Mouse (Mus musculus) splenic B cell, adult 2 months (primary cell): Measurements from ENCODE around the gene Dhrs7c.

ENCODE experiments used
- DNase-seq: peaks from one replicate; pipeline ENCODE4 v3.0.0-alpha.2; 2011; ENCODE audit warnings: low read depth, low spot score
- H3K27me3 ChIP-seq: 2 replicates; pipeline ENCODE4 v1.6.1; 2012; ENCODE audit warnings: mild to moderate bottlenecking, low read length, moderate library complexity, mixed read lengths; ENCODE audit not compliant: control insufficient read depth, poor library complexity, insufficient read depth, severe bottlenecking
- H3K36me3 ChIP-seq: 2 replicates; pipeline ENCODE4 v1.6.1; 2012; ENCODE audit warnings: mild to moderate bottlenecking, low read length, moderate library complexity, mixed read lengths; ENCODE audit not compliant: control insufficient read depth, poor library complexity, insufficient read depth, severe bottlenecking

The Dhrs7c gene

GRCm38 (mm10) chr11:67820221-67820620 is 22.2 kb downstream of the Dhrs7c start:
- Histone ChIP-seq H3K36me3 (no peaks in the 10 kb centered on the region), H3K27me3 (no peaks in the 10 kb centered on the region)
- DNase-seq, result no peak

GRCm38 (mm10) chr11:67821560-67821959 is 23.6 kb downstream of the Dhrs7c start:
- DNase-seq, result no peak
- H3K27me3 ChIP-seq, result no peaks in the 10 kb centered on the region
- no peaks in the 10 kb centered on the region for H3K36me3 ChIP-seq

GRCm38 (mm10) chr11:67828360-67829059 is 30.5 kb downstream of the Dhrs7c start:
- Histone ChIP-seq H3K36me3 (no peaks in the 10 kb centered on the region), H3K27me3 (no peaks in the 10 kb centered on the region)
- no peak for DNase-seq

DNA sequence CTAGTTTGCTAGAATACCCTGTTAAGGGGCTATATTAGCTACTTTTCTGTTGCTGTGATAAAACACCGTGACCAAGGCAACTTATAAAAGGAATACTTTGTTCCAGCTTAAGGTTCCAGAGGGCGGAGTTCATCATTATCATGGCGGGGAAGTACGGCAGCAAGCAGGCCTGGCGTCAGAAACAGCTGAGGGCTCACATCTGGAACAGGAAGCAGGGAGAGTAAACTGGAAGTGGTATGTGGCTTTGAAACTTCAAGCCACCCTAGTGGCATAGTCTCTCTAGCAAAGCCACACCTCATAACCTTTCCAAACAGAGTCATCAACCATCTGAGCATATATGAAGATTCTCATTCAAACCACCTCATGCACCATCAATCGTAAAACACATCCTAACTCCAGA is 31.5 kb downstream of the Dhrs7c start:
- H3K36me3 ChIP-seq, result no peaks in the 10 kb centered on the region
- no peaks in the 10 kb centered on the region for H3K27me3 ChIP-seq
- no peak for DNase-seq

- H3K36me3 ChIP-seq, result no peaks in the 10 kb centered on the region
- no peaks in the 10 kb centered on the region for H3K27me3 ChIP-seq
- no peak for DNase-seq
Measured at GRCm38 (mm10) chr11:67831820-67832219, 33.8 kb downstream of the Dhrs7c start.

DNA sequence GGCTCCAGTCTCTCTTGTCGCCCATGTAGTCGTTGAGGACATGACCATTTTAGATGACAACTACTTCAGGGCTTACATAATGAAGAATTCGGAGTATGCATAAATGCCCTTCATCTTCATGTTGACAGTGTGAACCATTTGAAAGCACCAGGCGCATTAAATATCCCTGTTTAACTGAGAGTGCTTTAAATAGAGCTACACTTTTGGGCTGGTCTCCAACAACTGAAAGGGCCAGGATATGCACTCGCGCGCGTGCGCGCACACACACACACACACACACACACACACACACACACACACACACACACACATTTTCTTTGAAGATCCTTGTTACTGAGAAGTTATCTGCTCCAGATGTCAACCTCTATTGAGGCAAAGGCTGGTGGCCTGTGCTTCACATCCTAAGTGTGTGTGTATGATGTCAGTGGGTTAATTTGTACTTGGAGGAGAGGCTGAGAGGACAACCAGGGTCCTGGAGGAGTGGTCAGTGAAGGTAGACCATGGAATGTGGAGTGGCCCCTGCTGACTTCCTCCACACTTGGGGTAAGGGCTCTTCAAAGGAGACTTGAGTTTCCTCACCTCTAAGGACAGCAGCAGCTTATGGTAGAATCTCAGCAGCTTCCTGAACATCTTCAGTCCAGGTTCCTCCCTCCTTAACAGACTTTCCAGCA is 37.6 kb downstream of the Dhrs7c start:
- Histone ChIP-seq H3K36me3 (no peaks in the 10 kb centered on the region), H3K27me3 (no peaks in the 10 kb centered on the region)
- DNase-seq, result no peak

DNA sequence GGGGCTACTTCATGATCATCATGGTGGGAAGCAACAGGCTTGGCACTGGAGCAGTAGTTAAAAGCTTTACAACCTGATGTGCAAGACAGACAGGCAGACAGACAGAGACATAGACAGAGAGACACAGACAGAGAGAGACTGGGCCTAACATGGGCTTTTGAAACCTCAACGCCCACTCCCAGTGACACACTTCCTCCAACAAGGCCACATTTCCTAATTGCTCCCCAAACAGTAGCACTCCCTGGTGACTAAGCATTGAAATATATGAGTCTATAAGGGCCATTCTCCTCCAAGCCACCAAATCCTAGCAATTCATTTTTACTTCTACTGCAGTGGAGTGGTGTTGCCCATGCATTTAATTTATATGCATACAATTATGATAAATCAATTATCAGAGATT is 41.8 kb downstream of the Dhrs7c start:
- Histone ChIP-seq H3K27me3 (no peaks in the 10 kb centered on the region), H3K36me3 (no peaks in the 10 kb centered on the region)
- DNase-seq, result no peak

GRCm38 (mm10) chr11:67845193-67845592 is 47.2 kb downstream of the Dhrs7c start:
- DNase-seq, result no peak
- Histone ChIP-seq H3K36me3 (no peaks in the 10 kb centered on the region), H3K27me3 (no peaks in the 10 kb centered on the region)

- DNase-seq, result no peak
- H3K36me3 ChIP-seq, result no peaks in the 10 kb centered on the region
- no peaks in the 10 kb centered on the region for H3K27me3 ChIP-seq
Measured at GRCm38 (mm10) chr11:67851770-67852169, 53.8 kb downstream of the Dhrs7c start.

DNA sequence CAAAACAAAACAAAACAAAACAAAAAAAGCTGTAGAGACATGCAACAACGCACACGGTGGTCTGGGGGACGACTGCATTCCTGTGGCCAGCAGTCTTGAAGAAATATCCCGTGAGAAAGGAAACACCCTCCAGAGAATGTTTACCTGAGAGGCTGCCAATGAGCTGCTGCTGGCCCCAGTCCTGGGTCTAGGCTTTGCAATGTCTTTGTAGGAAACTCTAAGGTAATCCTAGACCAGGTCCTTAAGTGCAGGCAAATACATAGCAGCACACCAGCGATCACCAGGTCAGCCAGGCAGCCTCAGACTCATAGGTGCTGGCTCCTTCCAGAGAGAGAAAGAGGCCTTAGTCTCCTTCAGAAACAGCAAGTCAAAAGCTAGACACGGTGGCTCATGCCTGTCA is 56.0 kb downstream of the Dhrs7c start:
- no peak for DNase-seq
- no peaks in the 10 kb centered on the region for H3K27me3 ChIP-seq
- no peaks in the 10 kb centered on the region for H3K36me3 ChIP-seq

- Histone ChIP-seq H3K36me3 (no peaks in the 10 kb centered on the region), H3K27me3 (no peaks in the 10 kb centered on the region)
- DNase-seq, result peak; percentile 6
Measured at GRCm38 (mm10) chr11:67855035-67855434, 57.0 kb downstream of the Dhrs7c start.

GRCm38 (mm10) chr11:67858518-67858917 is 60.5 kb downstream of the Dhrs7c start:
- H3K27me3 ChIP-seq, result no peaks in the 10 kb centered on the region
- no peaks in the 10 kb centered on the region for H3K36me3 ChIP-seq
- DNase-seq, result no peak

DNA sequence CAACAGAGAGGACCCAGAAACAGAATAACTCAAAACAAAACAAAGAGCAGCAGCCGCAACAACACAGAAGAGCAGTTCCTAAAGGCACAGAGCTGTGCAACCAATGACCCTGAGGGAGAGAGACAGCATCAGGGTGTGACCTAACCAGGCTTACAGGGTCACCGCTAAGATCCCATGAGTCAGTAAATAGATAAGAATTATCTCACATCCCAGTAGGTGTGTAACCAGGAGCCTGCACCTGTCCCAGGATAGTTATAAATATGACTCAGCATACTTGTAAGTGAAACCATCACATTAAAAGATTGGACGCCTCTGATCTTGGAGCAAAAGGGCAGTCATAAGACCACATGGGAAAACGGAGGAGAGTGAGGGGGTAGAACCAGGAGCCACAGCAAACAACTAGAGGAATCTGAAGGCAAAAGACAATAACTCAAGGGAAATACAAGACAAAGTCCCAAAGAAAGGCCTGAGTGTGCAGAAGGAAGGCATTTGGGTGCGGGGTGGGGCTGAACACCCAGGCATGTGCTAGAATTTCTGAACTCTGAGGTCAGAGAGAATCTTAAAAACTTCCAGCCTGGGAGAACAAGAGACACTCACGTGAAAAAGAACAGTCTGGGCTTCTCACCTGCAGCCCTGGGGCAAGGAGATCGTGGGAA is 62.9 kb downstream of the Dhrs7c start:
- H3K27me3 ChIP-seq, result no peaks in the 10 kb centered on the region
- DNase-seq, result no peak

GRCm38 (mm10) chr11:67861399-67861838 is 63.4 kb downstream of the Dhrs7c start:
- Histone ChIP-seq H3K27me3 (no peaks in the 10 kb centered on the region), H3K36me3 (no peaks in the 10 kb centered on the region)
- DNase-seq, result no peak

More for the DNA sequence above, 62.9 kb downstream of the Dhrs7c start:
- H3K36me3 ChIP-seq, result no peaks in the 10 kb centered on the region

GRCm38 (mm10) chr11:67865100-67865499 is 67.1 kb downstream of the Dhrs7c start:
- no peak for DNase-seq
- no peaks in the 10 kb centered on the region for H3K27me3 ChIP-seq
- no peaks in the 10 kb centered on the region for H3K36me3 ChIP-seq
